Mouse (Mus musculus) R1 (cell line): ENCODE data around the gene Gm10570.

Experiments used
- DNase-seq: peaks from one replicate; pipeline ENCODE4 v3.0.0-alpha.2; 2018; ENCODE audit warnings: low read depth, low spot score

The Gm10570 gene

DNA sequence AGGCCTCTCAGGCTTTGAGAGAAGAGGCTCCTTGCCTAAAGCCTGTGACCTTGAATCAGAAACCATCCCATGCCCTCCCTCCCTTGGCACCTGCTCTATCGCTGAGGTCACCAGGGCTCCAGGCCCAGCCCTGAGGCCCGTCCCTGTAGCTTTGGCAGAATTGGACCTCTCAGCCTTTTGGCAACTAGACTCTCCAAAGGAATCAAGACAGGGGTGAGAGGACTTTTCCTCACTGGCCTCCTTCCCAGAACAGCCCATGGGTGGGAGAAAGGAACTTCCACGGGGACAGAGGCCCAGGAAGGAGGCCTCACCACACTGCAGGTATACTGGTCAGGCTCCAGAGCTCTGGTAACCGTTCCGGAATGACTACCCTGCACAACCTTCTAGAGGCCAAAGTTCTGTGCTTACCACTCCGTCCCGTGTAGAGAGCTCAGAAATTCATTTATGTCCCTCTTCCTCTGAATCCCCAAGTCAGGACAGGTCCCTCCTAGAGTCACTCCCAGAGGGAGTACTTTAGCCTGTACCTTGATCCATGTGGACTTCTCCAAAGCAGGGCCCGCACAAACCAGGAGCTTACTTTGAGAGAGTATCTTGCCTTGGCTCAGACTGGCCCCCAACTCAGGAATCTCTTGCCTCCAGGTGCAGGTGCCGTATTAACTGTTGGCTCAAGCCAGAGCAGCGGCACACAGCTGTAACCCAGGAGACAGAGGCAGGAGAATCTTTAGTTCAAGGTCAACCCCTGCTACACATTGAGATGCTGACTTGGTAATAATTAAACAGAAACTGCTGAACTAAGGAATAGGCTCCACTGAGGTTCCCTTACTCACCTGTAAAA lies 1.5 kb downstream of the Gm10570 start:
- peak; percentile 78 for DNase-seq

DNA sequence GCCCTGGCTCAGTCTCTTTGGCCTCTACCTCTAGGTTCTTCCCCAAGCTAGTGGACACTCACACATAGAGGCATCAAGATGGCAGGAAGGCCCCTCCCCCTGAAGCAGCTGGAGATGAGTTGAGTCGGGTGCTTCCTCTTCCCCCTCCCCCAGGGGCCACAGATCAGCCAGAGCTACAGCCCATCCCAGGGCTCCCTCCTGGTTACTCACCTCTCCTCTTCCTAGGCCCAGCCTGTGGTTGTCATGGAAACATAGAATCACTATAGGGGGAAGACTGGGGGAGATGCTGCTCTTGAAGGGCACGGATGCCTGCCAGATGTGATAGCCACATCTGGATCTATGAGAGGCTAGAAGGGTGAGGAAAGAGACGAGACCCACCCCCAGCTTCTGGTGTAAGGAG lies 3.7 kb downstream of the Gm10570 start:
- DNase-seq = peak; percentile 85

DNA sequence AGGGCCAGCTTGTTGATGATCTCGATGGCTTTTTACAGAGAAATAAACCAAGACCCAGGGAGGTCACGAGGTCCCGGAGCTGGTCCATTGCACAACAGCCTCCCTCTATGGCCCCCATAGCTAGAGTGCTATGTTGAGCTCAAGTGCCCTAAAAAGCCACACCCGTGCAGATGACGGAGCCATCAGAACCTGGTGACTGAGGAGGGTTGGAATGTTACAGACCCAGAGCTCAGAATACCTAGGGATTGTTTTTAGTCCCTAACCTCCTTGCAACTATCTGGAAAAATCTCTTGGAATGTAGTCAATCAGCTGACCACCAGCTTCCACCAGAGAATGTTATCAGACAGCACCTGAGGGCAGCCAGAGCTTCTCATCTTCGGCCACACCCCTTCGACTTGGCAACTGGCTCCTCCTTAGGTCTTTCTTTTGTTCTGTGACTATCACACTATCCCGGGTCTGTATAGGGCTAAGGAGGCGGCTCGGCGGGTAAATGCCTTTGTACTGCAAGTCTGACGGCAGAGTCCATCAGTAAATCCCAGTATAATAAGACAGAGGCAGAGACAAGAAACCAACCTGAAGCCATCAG lies 6.1 kb downstream of the Gm10570 start:
- DNase-seq = peak; percentile 85

DNA sequence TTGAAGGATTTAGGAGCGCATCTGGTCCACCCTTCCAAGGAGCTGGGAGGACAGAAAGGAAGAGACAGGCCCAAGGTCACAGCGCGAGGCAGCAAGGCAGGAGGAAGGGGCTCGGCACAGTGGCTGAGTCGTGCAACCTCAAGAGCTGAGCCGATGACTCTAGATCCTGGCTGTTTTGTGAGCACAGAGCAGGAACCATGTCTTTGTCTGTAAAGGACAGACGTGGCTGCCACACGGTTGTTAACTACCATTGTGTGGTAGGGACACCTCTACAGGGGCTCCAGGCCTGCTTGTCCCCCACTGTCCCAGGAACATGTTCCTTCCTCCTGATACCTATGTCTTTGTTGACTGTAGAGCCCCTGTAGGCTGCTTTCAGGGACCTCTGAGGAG lies 8.8 kb downstream of the Gm10570 start:
- no peak for DNase-seq

DNA sequence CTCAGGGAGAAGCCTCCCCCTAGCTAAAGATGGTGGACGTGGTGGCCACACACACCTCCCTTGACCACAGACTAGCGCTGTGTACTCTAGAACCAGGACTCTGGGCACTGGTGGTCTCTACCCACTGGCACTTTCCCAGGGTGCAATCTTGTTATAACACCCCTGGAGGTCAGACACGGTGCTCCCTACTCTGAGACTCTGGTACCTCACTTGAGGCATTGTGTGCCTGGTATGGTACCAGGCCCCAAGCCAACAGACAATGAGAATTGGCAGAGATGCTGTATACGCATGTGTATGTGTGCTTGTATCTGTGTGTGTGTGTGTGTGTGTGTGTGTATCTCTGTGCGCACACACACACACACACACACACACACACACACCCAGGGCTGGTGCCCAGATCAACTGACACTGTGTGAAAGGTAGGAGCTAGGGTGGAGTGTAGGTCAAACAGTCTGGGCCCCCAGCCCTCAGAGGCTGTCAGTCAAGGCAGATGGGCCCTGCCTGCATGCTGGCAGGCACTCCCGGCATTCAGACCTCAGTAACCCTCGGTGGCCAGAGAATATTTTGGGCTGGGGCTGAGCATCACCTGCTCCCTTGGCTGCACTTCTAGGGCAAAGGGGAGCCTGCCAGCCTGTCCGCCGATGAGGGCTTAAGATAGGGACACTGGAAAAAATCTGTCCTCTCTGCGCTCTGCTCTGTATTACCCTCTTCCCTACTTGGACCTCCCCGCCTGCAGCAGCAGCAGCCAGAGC lies 9.4 kb downstream of the Gm10570 start:
- no peak for DNase-seq

DNA sequence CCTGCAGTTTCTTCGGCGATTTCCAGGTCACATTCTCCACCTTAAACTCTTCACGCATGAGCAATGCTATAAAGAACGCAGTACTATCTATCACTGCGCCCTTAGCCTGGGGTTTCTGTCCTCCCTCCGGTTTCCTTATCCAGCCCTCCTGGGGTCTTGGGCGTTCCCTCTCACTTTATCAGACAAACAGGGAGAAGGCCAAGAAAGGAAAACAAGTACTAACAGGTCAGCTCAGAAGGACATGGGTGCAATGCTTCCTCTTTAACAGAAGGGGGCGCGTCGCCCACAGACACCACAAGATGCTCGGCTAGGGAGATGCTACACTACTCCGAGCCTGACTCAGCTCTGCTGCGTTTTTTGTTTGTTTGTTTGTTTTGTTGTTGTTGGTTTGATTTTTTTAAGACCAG lies 11.3 kb downstream of the Gm10570 start:
- peak; percentile 88 for DNase-seq

DNA sequence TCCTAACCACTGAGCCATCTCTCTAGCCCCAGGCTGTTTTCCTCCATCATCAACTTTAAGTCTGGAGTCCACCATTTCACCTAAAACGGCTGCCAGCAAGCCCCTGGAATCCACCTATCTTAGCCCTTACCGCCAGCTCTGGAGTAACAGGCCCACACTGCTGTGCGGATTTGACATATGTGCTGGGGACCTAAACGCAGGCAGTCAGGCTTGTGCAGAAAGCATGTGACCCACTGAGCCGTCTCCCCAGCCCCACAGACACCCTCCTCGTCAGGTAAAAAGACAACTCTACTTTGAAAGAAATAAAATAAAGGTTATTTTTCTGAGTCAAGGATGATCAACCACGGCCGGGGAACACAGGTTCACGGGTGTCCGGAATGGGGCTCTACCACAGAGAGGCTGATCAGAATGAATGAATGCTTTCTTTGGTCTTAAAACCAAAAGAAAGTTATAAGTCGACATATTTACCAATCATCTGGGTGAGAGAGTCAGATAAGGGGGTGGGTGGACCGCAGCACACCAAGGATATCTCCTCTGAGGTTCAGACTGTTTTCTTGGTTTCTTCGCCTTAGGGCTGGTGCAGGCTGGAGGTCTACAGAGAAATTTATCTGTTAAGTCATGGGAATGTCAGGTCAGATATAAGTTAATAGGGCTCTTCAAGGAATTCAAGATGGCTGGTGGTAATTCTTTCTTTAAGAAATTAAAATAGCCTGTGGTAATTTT lies 12.1 kb downstream of the Gm10570 start:
- no peak for DNase-seq

DNA sequence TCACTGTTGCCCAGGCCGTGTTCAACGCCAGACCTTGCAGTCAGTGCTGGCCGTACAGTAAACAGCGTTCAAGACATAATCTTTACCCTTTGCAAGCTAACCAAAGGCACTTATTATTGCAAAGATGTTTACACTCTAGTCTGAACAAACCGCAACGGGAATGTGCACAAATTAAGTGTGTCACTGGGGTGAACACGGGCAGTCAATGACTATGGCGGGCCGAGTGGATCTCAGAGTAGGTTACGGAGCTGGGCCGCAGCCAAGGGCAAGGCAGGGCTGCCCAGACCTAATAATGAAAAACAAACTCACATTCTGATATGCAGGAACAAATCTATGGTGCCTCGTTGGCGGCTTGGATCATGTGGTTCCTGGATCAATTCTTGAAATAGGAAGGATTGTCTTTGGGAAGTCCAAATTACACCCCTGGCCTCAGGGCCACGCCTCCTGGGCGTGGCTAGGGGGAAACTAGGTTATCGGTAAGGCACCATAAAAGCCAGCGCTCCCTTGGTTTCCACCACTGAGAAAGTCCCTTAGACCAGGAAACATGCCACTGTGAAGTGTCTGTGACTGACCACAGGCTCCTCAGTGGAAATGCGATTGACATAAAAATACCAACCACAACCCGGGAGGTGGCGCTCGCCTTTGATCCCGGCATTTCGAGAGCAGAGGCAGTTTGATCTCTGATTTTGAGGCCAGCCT lies 13.3 kb downstream of the Gm10570 start:
- peak; percentile 52 for DNase-seq

DNA sequence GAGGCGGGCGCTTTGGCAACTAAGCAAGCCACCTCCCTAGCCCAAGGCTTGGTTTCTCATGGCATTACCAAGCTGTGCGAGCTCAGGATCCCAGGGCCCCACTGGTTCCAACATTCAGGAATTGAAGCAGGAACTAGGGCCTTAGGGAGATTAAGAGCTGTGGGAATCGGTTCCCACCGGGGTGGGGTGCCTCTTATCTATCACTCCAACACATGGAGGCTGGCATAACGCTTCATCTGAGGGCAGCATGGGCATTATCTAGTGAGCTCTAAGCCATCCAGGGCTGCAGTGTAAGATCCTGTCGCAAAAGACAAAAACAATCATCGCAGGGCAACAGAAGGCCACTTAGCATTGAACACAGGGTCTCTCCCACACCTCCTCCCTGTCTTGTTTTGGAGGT lies 14.0 kb downstream of the Gm10570 start:
- no peak for DNase-seq

DNA sequence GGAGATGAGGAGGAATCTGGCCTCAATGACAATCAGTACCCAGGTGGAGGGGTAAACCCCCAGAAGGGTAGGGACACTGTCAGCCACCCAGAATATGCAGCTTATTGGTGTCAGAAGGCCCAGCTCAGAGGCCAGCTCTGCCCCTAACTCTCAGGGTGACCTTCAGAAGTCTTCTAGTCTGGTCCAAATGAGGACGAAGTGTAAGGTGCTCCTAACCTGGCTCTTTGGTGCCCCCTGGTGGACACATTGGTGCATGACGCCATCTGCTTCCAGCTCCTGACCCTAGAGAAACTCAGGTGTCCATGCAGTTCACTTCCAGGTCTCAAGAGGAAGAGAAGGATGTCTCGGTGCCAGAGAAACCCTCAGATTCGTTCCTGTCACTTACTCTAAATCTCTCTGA lies 16.2 kb downstream of the Gm10570 start:
- peak; percentile 85 for DNase-seq

DNA sequence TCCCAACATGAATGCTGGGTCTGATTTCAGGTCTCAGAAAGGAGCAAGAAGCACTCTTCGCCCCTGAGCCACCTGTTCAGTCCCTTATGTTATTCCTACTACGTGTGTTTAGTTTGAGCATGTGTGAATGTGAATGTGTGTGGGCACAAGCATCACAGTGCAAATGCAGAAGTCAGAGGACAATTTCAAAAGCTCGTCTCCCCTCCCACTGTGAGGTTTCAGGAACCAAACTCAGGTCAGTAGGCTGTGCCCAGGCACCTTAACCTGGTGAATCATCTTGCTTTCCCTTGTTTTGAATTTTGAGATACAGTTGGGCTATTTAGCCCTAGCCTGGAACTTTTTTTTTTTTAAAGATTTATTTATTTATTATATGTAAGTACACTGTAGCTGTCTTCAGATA lies 18.6 kb downstream of the Gm10570 start:
- DNase-seq = no peak

DNA sequence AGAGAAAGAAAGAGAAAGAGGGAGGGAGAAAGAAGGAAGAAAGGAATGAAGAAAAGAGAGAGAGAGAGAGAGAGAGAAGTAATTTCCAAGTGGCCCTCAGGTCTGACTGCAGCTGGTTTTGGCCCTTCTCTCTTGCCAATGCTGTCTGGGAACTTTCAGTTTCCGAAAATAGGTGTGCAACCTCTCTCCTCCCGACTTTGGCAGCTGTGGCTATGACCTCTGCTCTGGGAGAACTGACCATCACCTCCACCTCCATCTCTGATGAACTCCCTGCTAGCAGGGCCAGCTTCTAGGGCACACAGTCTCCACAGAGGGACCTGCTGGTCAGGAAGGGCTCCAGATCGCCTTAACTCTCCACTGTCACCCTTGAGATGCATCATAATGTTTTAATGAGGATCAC lies 21.9 kb downstream of the Gm10570 start:
- DNase-seq = no peak

DNA sequence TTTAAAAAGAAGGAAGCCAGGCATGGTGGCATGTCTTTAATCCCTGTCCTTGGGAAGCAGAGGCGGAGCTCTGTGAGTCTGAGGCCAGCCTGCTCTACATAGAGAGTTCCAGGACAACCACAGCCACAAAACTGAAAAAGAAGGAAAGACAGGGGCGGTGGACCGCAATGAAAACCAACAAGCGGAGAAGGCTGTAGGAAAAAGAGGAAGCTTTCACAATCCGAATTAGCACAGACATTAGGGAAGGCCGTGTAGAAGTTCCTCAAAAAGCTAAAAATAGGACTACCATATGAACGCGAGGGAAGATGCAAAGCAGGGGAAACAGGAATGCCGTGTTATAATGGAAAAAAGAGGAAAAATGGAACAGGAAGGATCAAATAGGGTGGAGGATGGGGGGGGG lies 24.6 kb downstream of the Gm10570 start:
- no peak for DNase-seq

DNA sequence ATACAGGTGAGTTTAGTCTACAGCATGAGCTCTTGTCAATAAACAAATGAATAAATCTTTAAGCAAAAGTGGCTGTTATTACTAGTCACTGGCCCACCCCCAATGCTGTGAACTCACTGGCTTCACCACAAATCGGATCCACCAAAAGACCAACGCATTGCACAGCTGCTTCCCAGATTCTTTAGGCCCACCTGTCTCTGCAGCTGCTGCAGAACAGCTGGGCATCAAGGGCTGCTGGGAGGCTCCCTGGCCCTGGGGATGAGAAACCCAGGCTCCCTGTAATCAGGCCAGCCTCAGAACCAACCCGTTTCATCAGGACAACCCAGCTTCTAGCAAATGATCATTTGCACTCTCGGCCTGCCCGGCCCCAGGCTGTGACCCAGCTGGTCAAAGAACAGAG lies 25.6 kb downstream of the Gm10570 start:
- no peak for DNase-seq

DNA sequence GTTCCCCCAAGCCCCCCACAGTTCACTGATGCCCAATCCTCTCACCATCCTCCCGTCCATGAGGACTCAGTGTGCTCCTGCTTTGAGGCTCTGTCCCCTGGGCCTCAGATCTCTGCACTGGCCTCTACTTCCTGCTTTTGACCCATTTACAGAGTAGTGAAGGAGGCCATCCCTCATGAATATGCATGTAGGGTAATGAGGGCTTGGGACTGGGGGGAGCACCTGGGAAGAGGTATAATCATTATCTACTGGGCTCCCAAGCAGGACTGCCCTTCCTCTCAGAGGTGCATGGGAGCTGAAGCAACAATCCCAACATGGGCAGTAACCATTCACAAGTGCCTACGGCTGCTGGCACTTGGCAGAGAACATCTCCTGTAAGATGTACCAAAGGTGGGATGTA lies 29.4 kb downstream of the Gm10570 start, which contains the start of gene Serinc2:
Serinc2 (minus strand) TSS at position 101 of the 400 bp plus-strand sequence.
- no peak for DNase-seq

DNA sequence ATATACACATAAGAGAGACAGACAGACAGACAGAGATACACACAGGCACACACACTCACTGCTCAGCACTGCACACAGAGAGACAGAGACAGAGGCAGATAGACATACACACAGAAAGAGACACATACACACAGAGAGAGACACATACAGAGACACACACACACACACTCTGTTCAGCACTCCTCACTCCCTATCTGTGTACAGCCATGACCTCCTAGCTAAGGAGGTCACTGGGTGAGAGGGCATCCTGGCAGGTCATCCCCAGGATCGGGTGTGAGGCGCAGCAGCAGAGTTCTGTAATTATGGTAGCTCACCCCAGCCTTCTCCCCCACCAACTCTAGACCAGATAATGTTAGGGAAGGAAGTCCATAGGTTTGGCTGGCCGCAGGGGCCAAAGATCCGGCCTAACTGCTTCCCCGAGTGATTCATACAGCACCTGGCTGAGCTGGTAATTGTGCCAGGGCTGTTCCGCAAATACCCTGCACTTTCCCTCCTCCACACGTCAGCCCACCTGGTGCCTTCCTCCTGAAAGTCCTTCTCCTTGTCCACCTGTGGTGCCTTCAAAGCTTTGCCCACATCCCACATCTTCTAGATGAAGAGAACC lies 31.8 kb downstream of the Gm10570 start:
- no peak for DNase-seq

DNA sequence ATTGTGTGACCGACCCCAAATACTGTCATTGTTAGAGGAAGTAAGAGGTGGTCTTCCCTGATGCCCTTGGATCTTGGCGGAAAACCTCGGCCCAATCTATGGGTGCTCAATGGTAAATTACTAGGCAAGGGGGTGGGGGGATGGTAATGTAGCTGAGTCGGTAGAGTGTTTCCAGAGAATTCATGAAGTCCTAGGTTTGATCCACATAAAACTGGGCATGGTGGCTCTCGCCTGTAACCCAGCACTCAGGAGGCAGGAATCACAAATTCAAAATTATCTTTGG lies 32.7 kb downstream of the Gm10570 start:
- DNase-seq = no peak

DNA sequence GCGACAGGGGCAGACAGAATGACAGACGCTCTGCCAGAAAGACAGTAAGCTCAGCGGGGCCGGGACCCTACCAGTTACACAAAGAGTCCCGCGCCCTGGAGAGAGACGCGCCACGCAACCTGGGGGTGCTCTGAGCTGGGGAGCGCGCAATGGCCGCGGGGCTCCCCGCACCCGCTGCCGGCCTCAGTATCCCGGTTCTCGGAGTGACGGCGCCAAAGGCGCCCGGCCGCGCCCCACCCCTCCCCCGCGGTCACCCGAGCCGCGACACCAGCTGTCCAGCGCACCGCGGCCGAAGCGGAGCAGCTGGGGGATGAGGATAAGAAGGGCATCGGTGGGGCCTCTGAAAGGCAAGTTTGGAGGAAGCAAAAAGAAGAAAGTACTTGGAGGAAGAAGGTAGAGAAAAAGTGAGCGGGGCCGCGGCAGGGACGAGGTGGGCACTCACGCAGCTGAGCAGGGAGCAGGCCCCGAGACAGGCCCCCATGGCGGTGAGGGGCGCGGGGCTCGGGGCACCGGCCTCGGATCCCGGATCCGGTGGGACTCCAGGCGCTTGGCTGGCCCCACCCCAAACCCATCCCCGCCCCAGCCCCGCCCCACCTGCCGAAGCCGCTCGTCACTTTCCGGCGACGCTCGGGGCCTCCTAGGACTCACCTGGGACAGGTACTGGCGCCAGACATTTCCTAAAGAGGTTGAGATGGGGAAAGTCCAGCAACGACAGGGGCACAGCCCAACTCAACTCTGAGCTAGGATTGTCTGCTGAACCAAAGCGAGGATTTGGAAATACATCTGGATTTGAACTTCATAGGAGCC lies 33.3 kb downstream of the Gm10570 start:
- DNase-seq = peak; percentile 39

DNA sequence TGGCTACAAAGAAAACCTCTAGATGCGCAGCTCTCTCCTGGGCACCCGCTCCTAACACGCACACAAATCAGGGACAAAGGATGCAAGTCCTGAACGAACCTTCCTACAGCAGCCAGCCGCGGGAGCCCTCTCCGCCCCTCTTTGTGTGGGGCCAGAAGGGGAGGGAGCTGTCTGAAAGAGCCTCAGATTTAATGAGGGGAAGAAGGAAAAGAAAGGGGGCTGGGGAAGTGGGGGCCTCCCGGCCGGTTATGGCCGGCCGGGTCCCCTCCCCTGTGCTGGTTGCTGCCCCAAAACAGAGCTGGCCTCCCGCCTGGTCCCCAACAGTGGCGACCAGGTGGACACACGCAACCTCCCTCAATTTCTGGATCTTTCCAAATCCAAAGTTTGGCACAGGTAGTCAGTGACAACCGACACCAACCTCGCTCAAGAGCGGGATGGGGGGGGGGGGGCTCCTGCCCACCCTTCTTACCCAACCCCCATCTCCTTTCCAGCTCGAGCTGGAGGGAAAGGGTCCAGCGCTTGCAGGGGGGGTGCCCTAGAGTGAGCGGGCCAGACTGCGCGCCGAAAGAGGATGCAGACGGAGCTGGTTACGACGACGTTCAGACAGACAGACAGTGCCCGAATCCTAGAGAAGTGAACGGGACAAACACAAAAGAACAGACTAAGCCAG lies 34.0 kb downstream of the Gm10570 start:
- peak; percentile 35 for DNase-seq
